In genomic region chr13:99748128-99748527, GRCm38 (mm10) we compare ENCODE assay signal across 16 mouse cellular contexts.
DNase-seq lines count a peak whose midpoint lies in the region; ATAC-seq and TF ChIP-seq lines count a peak whose summit lies in the region.
"Had no signal": no experiment of that assay in that cellular context is flagged by ENCODE, and none has a peak within 500 bp of the region (broad histone marks: within the 10 kb centered on the region; RNA-seq: fewer than 3 reads in every experiment).

No protein-coding gene starts in this region.

- TF ChIP-seq POLR2A in lung, adult 2 months (IDR thresholded peaks at IDR 0.05; ENCODE audit: borderline replicate concordance, extremely low read depth, low read depth, low read length), result no peak

- DNase-seq in lung, adult 2 months, result no peak
- DNase-seq in liver, embryonic 13.5 days, result peak; percentile 33
- DNase-seq in urinary bladder, adult 18-20 months (ENCODE audit: low spot score in 2 of 2), result no peak
- DNase-seq in c-Kit-positive CD71-positive TER-119-positive erythroid progenitor cells, embryonic 14.5 days (ENCODE audit: low spot score), result no peak
- DNase-seq: cerebellum, adult 9-11 months; kidney, adult 2 months; kidney, postnatal 36 days had no signal

- no peak overlapping the region for H3K4me2 ChIP-seq in lung, embryonic 15.5 days
- no peak overlapping the region for H3K4me2 ChIP-seq in heart, embryonic 11.5 days
- no peak overlapping the region for H3K4me2 ChIP-seq in liver, embryonic 13.5 days
- H3K4me2 ChIP-seq: forebrain, embryonic 12.5 days; limb, embryonic 13.5 days; midbrain, embryonic 13.5 days had no signal

- no peaks in the 10 kb centered on the region for H3K27me3 ChIP-seq in lung, embryonic 15.5 days
- H3K27me3 ChIP-seq in heart, embryonic 11.5 days (ENCODE audit: control insufficient read depth, insufficient read depth, low read length), result no peaks in the 10 kb centered on the region
- H3K27me3 ChIP-seq in liver, embryonic 13.5 days, result no peaks in the 10 kb centered on the region
- H3K27me3 ChIP-seq: forebrain, embryonic 12.5 days; midbrain, embryonic 13.5 days; Patski had no signal

- 0 out of 2 replicates have a peak, but pooled peaks have one; percentile 27 for ATAC-seq in lung, embryonic 15.5 days (ENCODE audit: borderline replicate concordance, extremely low read depth, low FRiP score, low TSS enrichment)
- ATAC-seq in heart, embryonic 11.5 days (replicated peaks; ENCODE audit: insufficient number of reproducible peaks, low FRiP score, low TSS enrichment), result peak; percentile 43; the same call in 1 of the 2 replicates
- peak; percentile 87 for ATAC-seq in liver, embryonic 13.5 days (ENCODE audit: low read depth)
- peak; percentile 58; the same call in 1 of the 2 replicates for ATAC-seq in megakaryocyte-erythroid progenitor cell, adult 5-6 weeks (replicated peaks; ENCODE audit: low FRiP score, low TSS enrichment, poor library complexity, severe bottlenecking)
- ATAC-seq: activated CD4-positive, CD25-positive, alpha-beta regulatory T cell, adult 4 months; midbrain, embryonic 13.5 days; Patski had no signal

- no peak overlapping the region for H3K9ac ChIP-seq in lung, embryonic 15.5 days
- H3K9ac ChIP-seq in heart, embryonic 11.5 days (ENCODE audit: low read depth, low read length), result no peak overlapping the region
- no peak overlapping the region; the same call in 1 of the 2 replicates for H3K9ac ChIP-seq in liver, embryonic 13.5 days
- H3K9ac ChIP-seq: forebrain, embryonic 12.5 days; limb, embryonic 13.5 days; midbrain, embryonic 13.5 days had no signal

- no peak for TF ChIP-seq CTCF in lung, adult 2 months (IDR thresholded peaks at IDR 0.05; ENCODE audit: insufficient read depth, low read length)

- no peaks in the 10 kb centered on the region for H3K4me1 ChIP-seq in lung, embryonic 15.5 days
- H3K4me1 ChIP-seq in lung, adult 2 months (ENCODE audit: control insufficient read depth, insufficient read depth, low read length), result no peaks in the 10 kb centered on the region
- peaks cover 13% of the 10 kb centered on the region for H3K4me1 ChIP-seq in heart, embryonic 11.5 days (ENCODE audit: control insufficient read depth, insufficient read depth, low read length)
- peaks cover 51% of the 10 kb centered on the region for H3K4me1 ChIP-seq in liver, embryonic 13.5 days (replicated peaks)

- no peak overlapping the region for H3K4me3 ChIP-seq in lung, embryonic 15.5 days
- H3K4me3 ChIP-seq in lung, adult 2 months (replicated peaks; ENCODE audit: extremely low read depth, low read depth, low read length), result no peak overlapping the region
- H3K4me3 ChIP-seq in heart, embryonic 11.5 days (ENCODE audit: low read depth, low read length), result no peak overlapping the region
- no peak overlapping the region for H3K4me3 ChIP-seq in liver, embryonic 13.5 days (replicated peaks)
- H3K4me3 ChIP-seq: forebrain, embryonic 12.5 days; limb, embryonic 13.5 days; midbrain, embryonic 13.5 days had no signal

- H3K27ac ChIP-seq in lung, embryonic 15.5 days, result no peak overlapping the region
- H3K27ac ChIP-seq in heart, embryonic 11.5 days (ENCODE audit: low read depth, low read length), result no peak overlapping the region
- no peak overlapping the region for H3K27ac ChIP-seq in liver, embryonic 13.5 days
- H3K27ac ChIP-seq: forebrain, embryonic 12.5 days; limb, embryonic 13.5 days; macrophage; midbrain, embryonic 13.5 days had no signal

- WGBS in lung, embryonic 15.5 days, result 62% methylated on average over 9 of the region's 9 CpGs
- WGBS in lung, adult 2 months, result 58% methylated on average over 9 of the region's 9 CpGs
- WGBS in heart, embryonic 11.5 days (ENCODE audit: insufficient replicate concordance), result 36% methylated on average over 9 of the region's 9 CpGs
- 36% methylated on average over 9 of the region's 9 CpGs for WGBS in liver, embryonic 13.5 days (ENCODE audit: insufficient replicate concordance)

- H3K36me3 ChIP-seq in lung, embryonic 15.5 days, result no peaks in the 10 kb centered on the region
- no peaks in the 10 kb centered on the region for H3K36me3 ChIP-seq in heart, embryonic 11.5 days (ENCODE audit: control insufficient read depth, insufficient read depth, low read length)
- no peaks in the 10 kb centered on the region for H3K36me3 ChIP-seq in liver, embryonic 13.5 days
- H3K36me3 ChIP-seq: forebrain, embryonic 12.5 days; limb, embryonic 13.5 days; midbrain, embryonic 13.5 days had no signal

- no peaks in the 10 kb centered on the region for H3K9me3 ChIP-seq in lung, embryonic 15.5 days
- H3K9me3 ChIP-seq in heart, embryonic 11.5 days (replicated peaks; ENCODE audit: control insufficient read depth, low read length), result no peaks in the 10 kb centered on the region
- H3K9me3 ChIP-seq in liver, embryonic 13.5 days (replicated peaks), result no peaks in the 10 kb centered on the region
- H3K9me3 ChIP-seq: forebrain, embryonic 12.5 days; limb, embryonic 13.5 days; midbrain, embryonic 13.5 days had no signal

Comparison
In these comparisons a context has a peak if more than half of its experiments do, and no peak if none do; other contexts are left out.
1. ATAC-seq: peak in every context shown above with its lines; median percentile 87 in liver, embryonic 13.5 days; 58 in megakaryocyte-erythroid progenitor cell, adult 5-6 weeks; 43 in heart, embryonic 11.5 days; 27 in lung, embryonic 15.5 days.